Mouse (Mus musculus) lung, postnatal 0 days (tissue): ENCODE data around the gene Gpat2. TPM values are rescaled to one million over a fixed set of nuclear protein-coding genes. Genes with fewer than 3 reads are reported as not detected.
A peak's percentile ranks its signal among the peaks of the same experiment; 100 is the strongest.

Experiments
- ATAC-seq: fragments of 200-750 bp; cut with Nextera tagmentation; 2 replicates; pipeline ENCODE4 v1.8.0; 2017; ENCODE audit warnings: moderate library complexity
- DNase-seq: peaks from one replicate; pipeline ENCODE4 v3.0.0-alpha.2; 2016; ENCODE audit warnings: low spot score
- H3K27ac ChIP-seq: fragments of 300-500 bp; sonication (generic); 2 replicates; pipeline ENCODE4 v1.5.1; 2014; ENCODE audit warnings: antibody characterized with exemption, mild to moderate bottlenecking, low read length, mixed read lengths
- H3K27me3 ChIP-seq: fragments of 300-500 bp; sonication (generic); replicated peaks from 2 replicates; pipeline ENCODE4 v1.6.1; 2014; ENCODE audit warnings: low read length, mixed read lengths; ENCODE audit not compliant: insufficient read depth
- H3K36me3 ChIP-seq: fragments of 300-500 bp; sonication (generic); 2 replicates; pipeline ENCODE4 v1.6.1; 2014; ENCODE audit warnings: low read length, mixed read lengths; ENCODE audit not compliant: insufficient read depth
- H3K4me1 ChIP-seq: fragments of 300-500 bp; sonication (generic); 2 replicates; pipeline ENCODE4 v1.6.1; 2014; ENCODE audit warnings: antibody characterized with exemption, low read depth, low read length, mixed read lengths; ENCODE audit not compliant: insufficient read depth
- H3K4me2 ChIP-seq: fragments of 300-500 bp; sonication (generic); replicated peaks from 2 replicates; pipeline ENCODE4 v1.6.1; 2014; ENCODE audit warnings: low read depth, mild to moderate bottlenecking, low read length, moderate library complexity, mixed read lengths
- H3K4me3 ChIP-seq: fragments of 300-500 bp; sonication (generic); 2 replicates; pipeline ENCODE4 v1.5.1; 2014; ENCODE audit warnings: low read depth, low read length
- H3K9ac ChIP-seq: fragments of 300-500 bp; sonication (generic); replicated peaks from 2 replicates; pipeline ENCODE4 v1.6.1; 2014; ENCODE audit warnings: low read depth, mild to moderate bottlenecking
- H3K9me3 ChIP-seq: fragments of 300-500 bp; sonication (generic); 2 replicates; pipeline ENCODE4 v1.6.1; 2016; ENCODE audit warnings: low read length, mixed read lengths
- CTCF ChIP-seq: IDR thresholded peaks from 2 replicates; pipeline ENCODE4 v1.5.1; 2016; ENCODE audit warnings: antibody characterized with exemption, mild to moderate bottlenecking
- EP300 ChIP-seq: IDR thresholded peaks from 2 replicates; pipeline ENCODE4 v1.6.1; 2016; ENCODE audit warnings: antibody characterized with exemption, mild to moderate bottlenecking, control low read depth
- WGBS: fragments of 180-500 bp; shearing (Covaris S2); extraction: QIAGEN DNeasy Blood & Tissue Kit; methylation state at CpG from one replicate; pipeline ENCODE4 v1.1.7; 2014; 5-methylcytosine and 5-hydroxymethylcytosine counted together
- polyA plus RNA-seq: library from polyadenylated mRNA; unstranded; fragments of >200 nt; fragmentation: Nextera tagmentation; extraction: Ambion mirVana; gene quantifications from 2 replicates; pipeline ENCODE4 v1.2.1, GENCODE M21; 2015

Gene Gpat2
- polyA plus RNA-seq, 1 experiment from 2014 or later: 0.23 TPM

DNA sequence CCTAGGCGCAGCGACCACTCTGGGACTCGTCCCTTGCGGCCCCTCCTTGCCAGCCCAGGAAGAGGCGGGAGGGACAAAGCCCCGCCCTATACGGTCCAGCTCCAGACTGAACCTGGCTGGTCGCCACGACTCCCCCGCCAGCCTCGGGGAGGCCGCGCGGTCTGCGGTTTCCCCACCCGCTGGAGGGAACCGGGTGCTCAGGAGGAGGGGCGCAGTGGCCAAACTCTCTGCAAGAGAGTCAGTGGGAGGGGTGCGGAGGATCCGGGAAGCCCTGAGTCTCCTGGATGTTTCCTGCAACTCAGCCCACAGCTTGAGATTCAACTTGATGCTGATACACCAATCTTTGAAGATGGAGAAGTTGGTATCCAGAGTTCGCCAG lies 57.5 kb downstream of the Gpat2 start:
- no peaks in the 10 kb centered on the region for H3K36me3 ChIP-seq
- ATAC-seq (peak; percentile 77), DNase-seq (peak; percentile 70)
- H3K9me3 ChIP-seq: no peaks in the 10 kb centered on the region
- H3K4me2 ChIP-seq: peak overlapping the region; percentile 87
- TF ChIP-seq EP300 (no peak), CTCF (no peak)
- no peaks in the 10 kb centered on the region; the same call in 1 of the 2 replicates for H3K4me1 ChIP-seq
- no peak overlapping the region for H3K27ac ChIP-seq
- no peak overlapping the region for H3K9ac ChIP-seq
- 3% methylated on average over 20 of the region's 21 CpGs for WGBS
- H3K4me3 ChIP-seq: peak overlapping the region; percentile 49
- H3K27me3 ChIP-seq: peaks cover 37% of the 10 kb centered on the region

DNA sequence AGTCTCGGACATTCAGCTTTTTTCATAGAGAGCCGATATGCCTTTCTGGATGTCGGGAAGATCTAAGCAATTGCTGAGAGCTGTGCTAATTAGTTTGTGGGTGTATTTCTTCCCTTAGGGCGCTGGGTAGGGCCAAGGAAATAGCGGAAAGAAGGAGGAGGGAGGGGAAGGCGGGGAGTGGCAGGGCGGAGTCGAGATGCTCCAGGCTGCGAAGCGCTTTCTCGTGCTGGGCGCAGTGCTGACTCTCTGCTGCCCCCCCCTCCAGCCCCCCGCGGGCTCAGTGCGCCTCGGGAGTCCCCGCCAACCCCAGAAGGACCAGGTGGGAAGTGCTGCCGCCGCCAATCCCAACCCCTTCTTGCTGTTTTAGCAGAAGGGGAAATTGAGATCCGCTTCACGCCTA lies 58.0 kb downstream of the Gpat2 start:
- peaks cover 37% of the 10 kb centered on the region for H3K27me3 ChIP-seq
- no peaks in the 10 kb centered on the region for H3K36me3 ChIP-seq
- peak overlapping the region; percentile 87 for H3K4me2 ChIP-seq
- no peaks in the 10 kb centered on the region for H3K9me3 ChIP-seq
- H3K27ac ChIP-seq: no peak overlapping the region
- H3K4me3 ChIP-seq: peak overlapping the region; percentile 49
- ATAC-seq (peak; percentile 37), DNase-seq (peak; percentile 35)
- no peaks in the 10 kb centered on the region; the same call in 1 of the 2 replicates for H3K4me1 ChIP-seq
- TF ChIP-seq EP300: no peak
- no peak for TF ChIP-seq CTCF
- under 1% methylated on average over 19 of the region's 21 CpGs for WGBS
- no peak overlapping the region for H3K9ac ChIP-seq

DNA sequence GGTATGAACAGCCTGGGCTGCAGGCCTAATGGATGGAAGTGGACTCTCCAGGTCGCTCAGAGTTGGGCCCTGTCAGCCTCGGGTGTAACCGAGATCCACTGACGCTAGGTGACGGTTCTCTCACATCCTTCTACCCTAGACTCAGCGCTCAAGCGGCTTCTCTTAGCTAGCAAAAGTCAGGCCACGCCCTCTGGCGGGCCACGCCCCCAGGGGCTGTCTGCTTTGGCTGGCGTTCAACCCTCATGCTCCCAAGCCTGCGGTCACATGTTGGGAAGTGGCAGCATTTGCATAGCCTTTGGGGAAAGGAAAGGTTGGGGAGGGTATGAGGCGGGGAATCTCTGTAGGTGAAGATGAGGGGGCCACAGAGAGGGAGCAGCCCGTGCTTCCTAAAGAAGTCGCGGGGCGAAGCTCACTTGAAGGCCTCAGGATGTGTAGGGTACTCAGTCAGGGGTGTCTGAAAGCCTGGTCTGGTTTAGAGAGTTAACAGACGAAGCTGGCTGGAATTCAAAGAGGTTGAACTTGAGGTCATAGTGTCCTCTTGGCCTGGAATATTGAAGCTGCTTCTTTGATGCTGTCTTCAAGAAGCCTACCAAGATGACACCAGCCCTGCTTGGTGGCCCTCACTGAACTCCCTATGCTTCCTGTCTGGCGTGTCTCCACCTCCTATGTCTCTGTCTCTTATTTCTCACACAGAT lies 59.6 kb downstream of the Gpat2 start:
- WGBS: 7% methylated on average over 18 of the region's 19 CpGs
- H3K36me3 ChIP-seq: no peaks in the 10 kb centered on the region
- peak; percentile 81 for DNase-seq
- peaks cover 37% of the 10 kb centered on the region for H3K27me3 ChIP-seq
- H3K4me1 ChIP-seq: no peaks in the 10 kb centered on the region; the same call in 1 of the 2 replicates
- H3K4me3 ChIP-seq: no peak overlapping the region
- H3K27ac ChIP-seq: no peak overlapping the region
- ATAC-seq: peak; percentile 76
- no peaks in the 10 kb centered on the region for H3K9me3 ChIP-seq
- TF ChIP-seq EP300 (no peak), CTCF (peak; percentile 16; the same call in 1 of the 2 replicates)
- H3K4me2 ChIP-seq: peak overlapping the region; percentile 33
- H3K9ac ChIP-seq: no peak overlapping the region

Other genes with a start within 250 kb of the Gpat2 start
- gene 1810024B03Rik, start 216.9 kb upstream of the Gpat2 start, polyA plus RNA-seq: 1.9 and 2.0 TPM in 2 replicates
- gene Snrnp200, start 216.8 kb upstream of the Gpat2 start, polyA plus RNA-seq: 18.8 and 20.5 TPM in 2 replicates
- gene Ciao1, start 177.4 kb upstream of the Gpat2 start, polyA plus RNA-seq: 54.4 and 61.4 TPM in 2 replicates
- gene Tmem127, start 177.3 kb upstream of the Gpat2 start, polyA plus RNA-seq: 30.4 and 32.9 TPM in 2 replicates
- 34.2 and 37.9 TPM in 2 replicates for gene Stard7, start 155.0 kb upstream of the Gpat2 start, polyA plus RNA-seq
- gene Dusp2, start 89.0 kb upstream of the Gpat2 start, polyA plus RNA-seq: 3.6 and 4.3 TPM in 2 replicates
- gene Astl, start 86.6 kb upstream of the Gpat2 start, polyA plus RNA-seq: not detected in 2 replicates
- gene Adra2b, start 62.0 kb upstream of the Gpat2 start, polyA plus RNA-seq: 0.10 and 0.30 TPM in 2 replicates
- gene Fahd2a, start 19.4 kb downstream of the Gpat2 start, polyA plus RNA-seq: 17.0 and 20.0 TPM in 2 replicates
- gene Kcnip3, start 96.9 kb downstream of the Gpat2 start, polyA plus RNA-seq: 0.63 and 1.1 TPM in 2 replicates
- gene Prom2, start 116.3 kb downstream of the Gpat2 start, polyA plus RNA-seq: 0.40 and 0.53 TPM in 2 replicates
- gene Zfp661, start 161.9 kb downstream of the Gpat2 start, polyA plus RNA-seq: 2.0 and 2.1 TPM in 2 replicates
- gene Mrps5, start 162.0 kb downstream of the Gpat2 start, polyA plus RNA-seq: 64.1 and 70.1 TPM in 2 replicates
- 49.5 and 49.8 TPM in 2 replicates for gene Mal, start 231.5 kb downstream of the Gpat2 start, polyA plus RNA-seq